Mouse (Mus musculus): ENCODE results near the gene Clec4a1.

DNA sequence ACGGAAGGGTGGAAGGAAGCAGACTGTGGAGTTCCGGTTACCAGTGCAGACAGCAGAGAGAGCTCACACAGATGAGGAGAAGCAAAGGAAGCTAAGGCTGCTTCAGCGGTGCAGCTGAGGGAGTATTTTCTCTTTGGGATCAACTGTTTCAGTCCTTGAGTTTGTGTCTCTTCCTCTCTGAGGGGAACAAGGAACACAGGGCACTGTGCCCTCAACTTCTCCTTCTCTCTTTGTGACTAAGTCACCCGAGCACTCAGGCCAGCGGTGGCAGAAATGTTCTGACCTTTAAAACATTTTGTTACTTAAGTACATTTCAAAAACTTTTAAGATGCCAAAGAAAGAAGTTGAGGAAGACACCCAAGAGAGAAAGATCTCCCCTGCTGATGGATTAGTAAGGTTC is 18.0 kb downstream of the Clec4a1 start:
- TF ChIP-seq CTCF (conservative IDR thresholded peaks at IDR 0.05; ENCODE audit: insufficient read depth, insufficient read length, low read depth, low read length) (no peak), POLR2A (IDR thresholded peaks at IDR 0.05; ENCODE audit: low read depth, low read length) (no peak)

Data from kidney, adult 2 months (tissue).